Mouse (Mus musculus) kidney, adult 2 months (tissue): ENCODE measurements around the gene Chl1.

Experiments
- CTCF ChIP-seq: fragments of 200-500 bp; conservative IDR thresholded peaks from 2 replicates; pipeline ENCODE4 v1.5.1; 2011; ENCODE audit warnings: low read depth, mild to moderate bottlenecking, control low read depth, low read length, moderate library complexity, mixed read lengths; ENCODE audit not compliant: insufficient read depth, insufficient read length
- POLR2A ChIP-seq: fragments of 200-500 bp; IDR thresholded peaks from one replicate; pipeline ENCODE4 v1.6.1; 2011; ENCODE audit warnings: low read depth, low read length, control low read depth

- TF ChIP-seq CTCF (no peak), POLR2A (no peak)
Observed at GRCm38 (mm10) chr6:103513621-103514241, 3.3 kb downstream of the Chl1 start.
